Mouse (Mus musculus): ENCODE data around the gene Actn2.

DNA sequence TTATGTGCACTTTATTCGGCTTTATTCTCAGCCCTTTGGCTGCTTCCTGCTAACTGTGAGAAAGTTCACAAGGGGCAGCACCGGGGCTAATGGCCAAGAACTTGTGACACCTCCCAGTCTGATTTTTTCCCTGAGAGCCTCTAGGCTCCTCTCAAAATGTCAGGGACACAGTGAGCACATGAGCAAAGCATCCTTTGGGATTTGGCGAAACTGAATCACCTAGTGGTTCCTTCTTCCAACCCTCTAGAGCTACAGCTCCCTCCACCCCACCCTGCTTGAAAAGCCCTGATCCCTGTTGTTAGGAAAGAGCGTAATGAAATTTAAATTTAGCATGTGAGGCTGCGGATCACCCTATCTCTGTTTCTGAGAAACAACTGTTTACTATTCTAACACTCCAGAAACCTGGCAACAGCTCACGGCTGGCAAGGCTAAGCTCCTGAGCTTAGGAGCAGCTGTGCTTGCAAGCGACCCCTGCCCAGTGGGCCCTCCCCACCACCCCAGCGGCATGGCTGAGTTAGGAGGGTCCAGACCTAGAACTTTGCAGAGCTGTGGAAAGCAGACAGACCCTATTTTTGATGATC is 28.6 kb upstream of the Actn2 start:
- TF ChIP-seq CTCF (IDR thresholded peaks at IDR 0.05; ENCODE audit: extremely low read depth, insufficient read depth, insufficient read length, insufficient replicate concordance) (no peak), POLR2A (IDR thresholded peaks at IDR 0.05; ENCODE audit: low read depth, low read length) (no peak)

All from spleen, adult 2 months (tissue).